In genomic region chr9:14920608-14921007, GRCm38 (mm10) we compare ENCODE assay signal across 19 mouse cellular contexts. TPM values are rescaled to one million over a fixed set of nuclear protein-coding genes. Genes with fewer than 3 reads are reported as not detected.
"Had no signal": no experiment of that assay in that cellular context is flagged by ENCODE, and none has a peak within 500 bp of the region (broad histone marks: within the 10 kb centered on the region; RNA-seq: fewer than 3 reads in every experiment).

No protein-coding gene starts in this region.

- DNase-seq: kidney, adult 2 months; kidney, postnatal 25 days; layer of hippocampus, adult 9-11 months; liver; lung, adult 18-20 months; lung, postnatal 10 days; lung, postnatal 36 days; right cerebral cortex, postnatal 25 days; spleen, adult 18-20 months; thymus, postnatal 4 days had no signal

- ATAC-seq: liver, embryonic 12.5 days; midbrain, embryonic 13.5 days had no signal

RNA-seq across cellular contexts. Expression of gene Izumo1r, which starts 16.9 kb away (rescaled TPM):
- polyA plus RNA-seq: limb, embryonic 10.5 days; liver, embryonic 12.5 days; liver, embryonic 15.5 days; midbrain, embryonic 10.5 days; midbrain, embryonic 13.5 days; midbrain, embryonic 16.5 days; neural tube, embryonic 12.5 days; neural tube, embryonic 15.5 days; stomach, embryonic 15.5 days had no signal
